Comparison of ENCODE assay signal across 22 mouse cellular contexts in genomic region chr9:123806267-123806666, GRCm38 (mm10). TPM values are rescaled to one million over a fixed set of nuclear protein-coding genes. Genes with fewer than 3 reads are reported as not detected.
A peak's percentile ranks its signal among the peaks of the same experiment; 100 is the strongest.
DNase-seq lines count a peak whose midpoint lies in the region; ATAC-seq and TF ChIP-seq lines count a peak whose summit lies in the region.
"Had no signal": no experiment of that assay in that cellular context is flagged by ENCODE, and none has a peak within 500 bp of the region (broad histone marks: within the 10 kb centered on the region; RNA-seq: fewer than 3 reads in every experiment).

Gene Cxcr6, plus strand, starts transcription at chr9:123806475.

- peak; percentile 92 for ATAC-seq in inflammation-experienced regulatory T-cells, adult 6 months
- ATAC-seq: forebrain, embryonic 13.5 days; forebrain, postnatal 0 days; hindbrain, postnatal 0 days; intestine, postnatal 0 days had no signal

- TF ChIP-seq CTCF in gastrocnemius, adult 2 months (IDR thresholded peaks at IDR 0.05), result no peak

- H3K27ac ChIP-seq in gastrocnemius, adult 2 months, result no peak within 1 kb of the TSS
- H3K27ac ChIP-seq: embryonic facial prominence, embryonic 13.5 days; forebrain, embryonic 13.5 days; heart, embryonic 10.5 days; hindbrain, embryonic 13.5 days; hindbrain, postnatal 0 days had no signal

- peak; percentile 81 for DNase-seq in CD4-positive helper T cell, adult 2 months (ENCODE audit: low read depth, low spot score)
- DNase-seq in CD4-positive, CD25-positive, alpha-beta regulatory T cell, adult 2 months (ENCODE audit: low read depth, low spot score), result peak; percentile 58
- peak; percentile 77 for DNase-seq in T-cell, adult 2 months (ENCODE audit: low spot score)
- no peak for DNase-seq in lung, postnatal 25 days (ENCODE audit: low spot score)
- no peak for DNase-seq in gastrocnemius, postnatal 4 days (ENCODE audit: low spot score in 2 of 2)
- no peak for DNase-seq in gastrocnemius, adult 2 months
- DNase-seq: adrenal gland, postnatal 14 days; cerebellum, adult 11-12 months; cerebellum, adult 9-11 months; cerebellum, postnatal 36 days; forebrain, postnatal 0 days; gastrocnemius, postnatal 25 days; heart, adult 18-20 months; heart, postnatal 10 days had no signal

- H3K4me3 ChIP-seq in gastrocnemius, adult 2 months, result no peak within 1 kb of the TSS
- H3K4me3 ChIP-seq: embryonic facial prominence, embryonic 13.5 days; forebrain, embryonic 13.5 days; heart, embryonic 10.5 days; hindbrain, embryonic 13.5 days had no signal

- intact Hi-C loops in gastrocnemius, adult 2 months (cut with DNase I), result no loop called here

RNA-seq across cellular contexts. Expression of gene Cxcr6, which starts in this region (rescaled TPM):
- 100 to 1,000 TPM; 136 to 568 (median 166) TPM for polyA plus RNA-seq in inflammation-experienced regulatory T-cells, adult 6 months (2017; shearing (Covaris generic))
- total RNA-seq in gastrocnemius, postnatal 4 days (2021), result not detected
- total RNA-seq in gastrocnemius, adult 2 months (2021), result under 1 TPM in 1 of 2 experiments, not detected in 1; 0.15 TPM
- total RNA-seq: adrenal gland, postnatal 14 days; forebrain, postnatal 0 days; gastrocnemius, postnatal 25 days; heart, postnatal 10 days; hindbrain, postnatal 0 days had no signal
- polyA plus RNA-seq: forebrain, postnatal 0 days; G1E; hindbrain, postnatal 0 days had no signal

Comparison
In these comparisons a context has a peak if more than half of its experiments do, and no peak if none do; other contexts are left out.
1. DNase-seq: peak in CD4-positive helper T cell, adult 2 months (single experiment), CD4-positive, CD25-positive, alpha-beta regulatory T cell, adult 2 months (single experiment) and T-cell, adult 2 months (single experiment); none in lung, postnatal 25 days (single experiment), gastrocnemius, postnatal 4 days (0 of 2) and gastrocnemius, adult 2 months (single experiment).